Mouse (Mus musculus): ENCODE measurements at regions not wholly inside any gene's neighbourhood (a gene's known extent, or its start where the extent isn't known, plus 50 kb on each side); places are given as distances from the start of the nearest gene placed in this dataset.

- no peak for ATAC-seq (ENCODE audit: low read depth)
- 79% methylated on average over 3 of the region's 3 CpGs for WGBS
Observed at GRCm38 (mm10) chr16:55745094-55745493, 93.6 kb downstream of the Nfkbiz start.

DNA sequence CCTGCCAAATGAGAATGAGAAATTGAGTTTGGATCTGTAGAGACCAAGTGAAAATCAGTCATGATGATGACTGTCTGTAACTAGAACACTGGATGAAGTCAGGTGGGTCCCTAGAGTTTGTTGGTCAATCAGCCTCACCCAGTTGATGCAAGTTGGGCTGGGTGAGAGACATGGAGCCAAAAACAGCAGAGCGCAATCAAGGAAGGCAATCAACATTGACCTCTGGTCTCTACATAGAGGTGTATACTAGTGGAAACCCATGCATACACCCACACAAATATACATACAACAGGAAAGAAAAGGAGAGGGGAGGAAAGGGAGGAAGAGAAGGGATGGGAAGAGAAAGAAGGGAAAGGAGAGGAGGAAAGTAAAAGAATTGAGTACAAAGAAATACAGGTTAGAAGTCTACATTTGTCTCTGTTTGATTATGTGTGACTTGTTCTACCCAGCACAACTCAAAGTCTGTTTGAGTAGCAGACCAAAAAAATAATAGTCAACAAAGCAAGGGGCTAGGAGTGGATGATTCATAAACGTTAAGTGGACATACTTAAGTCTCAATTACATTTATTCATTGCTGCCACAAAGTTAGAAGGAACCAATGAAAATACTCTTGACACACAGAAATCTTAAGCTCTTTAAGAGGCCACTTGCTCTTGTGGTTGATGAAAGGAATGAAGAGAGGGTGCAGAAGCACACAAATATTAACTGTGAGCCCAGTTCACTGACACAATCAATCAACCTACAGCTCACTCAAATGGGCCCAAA, 97.4 kb downstream of the Nfkbiz start:
- no peak overlapping the region for H3K27ac ChIP-seq (ENCODE audit: low read depth, low read length)
- 97% methylated on average over 2 of the region's 2 CpGs for WGBS
- H3K36me3 ChIP-seq (ENCODE audit: control insufficient read depth, insufficient read depth, low read length) = no peaks in the 10 kb centered on the region
- no peak overlapping the region for H3K4me2 ChIP-seq (ENCODE audit: low read depth, low read length)
- H3K4me1 ChIP-seq (ENCODE audit: control insufficient read depth, insufficient read depth, low read length) = no peaks in the 10 kb centered on the region
- no peaks in the 10 kb centered on the region for H3K27me3 ChIP-seq (ENCODE audit: control insufficient read depth, insufficient read depth, low read length)
- H3K4me3 ChIP-seq (ENCODE audit: low read depth, low read length) = no peak overlapping the region
- no peaks in the 10 kb centered on the region for H3K9me3 ChIP-seq (ENCODE audit: control insufficient read depth, low read length)
- ATAC-seq (ENCODE audit: low read depth) = no peak
- H3K9ac ChIP-seq (replicated peaks; ENCODE audit: low read depth, low read length) = no peak overlapping the region

More at GRCm38 (mm10) chr16:55745094-55745493, 93.6 kb downstream of the Nfkbiz start:
- no peak overlapping the region for H3K4me3 ChIP-seq (ENCODE audit: low read depth, low read length)
- H3K4me2 ChIP-seq (ENCODE audit: low read depth, low read length) = no peak overlapping the region
- H3K4me1 ChIP-seq (ENCODE audit: control insufficient read depth, insufficient read depth, low read length) = no peaks in the 10 kb centered on the region
- H3K9me3 ChIP-seq (ENCODE audit: control insufficient read depth, low read length) = no peaks in the 10 kb centered on the region
- no peak overlapping the region for H3K27ac ChIP-seq (ENCODE audit: low read depth, low read length)
- H3K9ac ChIP-seq (replicated peaks; ENCODE audit: low read depth, low read length) = no peak overlapping the region
- H3K27me3 ChIP-seq (ENCODE audit: control insufficient read depth, insufficient read depth, low read length) = no peaks in the 10 kb centered on the region
- no peaks in the 10 kb centered on the region for H3K36me3 ChIP-seq (ENCODE audit: control insufficient read depth, insufficient read depth, low read length)

DNA sequence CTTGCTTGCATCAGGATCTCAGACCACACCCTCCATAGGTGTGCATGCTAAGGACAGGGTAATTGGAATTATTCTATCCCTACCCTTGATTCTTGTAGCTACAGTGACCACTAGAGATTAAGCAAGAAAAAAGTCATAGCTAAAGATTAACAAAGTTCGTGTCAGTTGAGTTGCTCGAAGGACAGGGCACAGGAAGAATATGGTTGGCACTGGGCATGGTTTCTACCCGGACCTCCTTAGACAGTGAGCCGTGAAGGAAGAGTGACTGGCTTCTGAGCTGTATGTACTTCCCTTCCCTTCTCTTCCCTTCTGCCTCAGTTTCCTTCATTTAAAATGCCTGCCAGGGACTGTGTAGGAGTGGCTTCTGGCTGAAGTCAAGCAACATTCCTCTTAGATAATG, 100.0 kb downstream of the Nfkbiz start:
- H3K27ac ChIP-seq (ENCODE audit: low read depth, low read length) = no peak overlapping the region
- no peaks in the 10 kb centered on the region for H3K36me3 ChIP-seq (ENCODE audit: control insufficient read depth, insufficient read depth, low read length)
- H3K9me3 ChIP-seq (ENCODE audit: control insufficient read depth, low read length) = no peaks in the 10 kb centered on the region
- H3K4me1 ChIP-seq (ENCODE audit: control insufficient read depth, insufficient read depth, low read length) = no peaks in the 10 kb centered on the region
- no peak overlapping the region for H3K9ac ChIP-seq (replicated peaks; ENCODE audit: low read depth, low read length)
- WGBS = 94% methylated on average over 4 of the region's 4 CpGs
- no peaks in the 10 kb centered on the region for H3K27me3 ChIP-seq (ENCODE audit: control insufficient read depth, insufficient read depth, low read length)
- ATAC-seq (ENCODE audit: low read depth) = no peak
- no peak overlapping the region for H3K4me3 ChIP-seq (ENCODE audit: low read depth, low read length)
- H3K4me2 ChIP-seq (ENCODE audit: low read depth, low read length) = no peak overlapping the region

DNA sequence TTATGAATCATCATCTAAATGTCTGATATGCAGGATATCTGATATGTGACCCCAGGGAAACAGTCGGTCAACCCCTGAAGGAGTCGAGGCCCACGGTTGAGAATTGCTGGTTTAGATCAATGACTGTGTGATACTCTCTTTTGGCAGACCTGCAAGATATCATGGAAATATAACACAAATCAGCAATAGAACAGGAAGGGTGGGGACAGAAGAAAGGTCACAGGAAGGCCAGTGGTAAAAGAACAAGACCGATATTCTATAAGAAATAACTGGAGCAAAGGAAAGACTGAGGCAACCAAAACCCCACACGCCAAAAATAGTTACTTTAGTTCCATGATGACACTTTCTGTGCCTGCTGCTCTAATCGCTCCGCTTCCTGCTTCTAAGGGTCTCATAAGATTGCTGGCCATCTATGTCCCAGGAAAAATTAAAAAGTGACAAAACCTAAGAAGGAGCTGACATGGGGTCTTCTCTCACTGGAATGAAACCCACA, 103.2 kb downstream of the Nfkbiz start:
- no peak overlapping the region for H3K4me2 ChIP-seq (ENCODE audit: low read depth, low read length)

GRCm38 (mm10) chr16:55734301-55734700, 104.4 kb downstream of the Nfkbiz start:
- H3K4me1 ChIP-seq (ENCODE audit: control insufficient read depth, insufficient read depth, low read length) = no peaks in the 10 kb centered on the region
- no peak for ATAC-seq (ENCODE audit: low read depth)
- H3K27ac ChIP-seq (ENCODE audit: low read depth, low read length) = no peak overlapping the region
- no peaks in the 10 kb centered on the region for H3K36me3 ChIP-seq (ENCODE audit: control insufficient read depth, insufficient read depth, low read length)
- H3K9me3 ChIP-seq (ENCODE audit: control insufficient read depth, low read length) = no peaks in the 10 kb centered on the region
- WGBS = 82% methylated on average over 11 of the region's 11 CpGs
- H3K9ac ChIP-seq (replicated peaks; ENCODE audit: low read depth, low read length) = no peak overlapping the region
- H3K27me3 ChIP-seq (ENCODE audit: control insufficient read depth, insufficient read depth, low read length) = no peaks in the 10 kb centered on the region
- H3K4me2 ChIP-seq (ENCODE audit: low read depth, low read length) = no peak overlapping the region
- H3K4me3 ChIP-seq (ENCODE audit: low read depth, low read length) = no peak overlapping the region

More for the DNA sequence above, 103.2 kb downstream of the Nfkbiz start:
- H3K9me3 ChIP-seq (ENCODE audit: control insufficient read depth, low read length) = no peaks in the 10 kb centered on the region
- 95% methylated on average over 7 of the region's 7 CpGs for WGBS
- H3K4me3 ChIP-seq (ENCODE audit: low read depth, low read length) = no peak overlapping the region
- no peak overlapping the region for H3K9ac ChIP-seq (replicated peaks; ENCODE audit: low read depth, low read length)
- H3K4me1 ChIP-seq (ENCODE audit: control insufficient read depth, insufficient read depth, low read length) = no peaks in the 10 kb centered on the region
- no peaks in the 10 kb centered on the region for H3K36me3 ChIP-seq (ENCODE audit: control insufficient read depth, insufficient read depth, low read length)
- no peak overlapping the region for H3K27ac ChIP-seq (ENCODE audit: low read depth, low read length)
- no peaks in the 10 kb centered on the region for H3K27me3 ChIP-seq (ENCODE audit: control insufficient read depth, insufficient read depth, low read length)
- no peak for ATAC-seq (ENCODE audit: low read depth)

DNA sequence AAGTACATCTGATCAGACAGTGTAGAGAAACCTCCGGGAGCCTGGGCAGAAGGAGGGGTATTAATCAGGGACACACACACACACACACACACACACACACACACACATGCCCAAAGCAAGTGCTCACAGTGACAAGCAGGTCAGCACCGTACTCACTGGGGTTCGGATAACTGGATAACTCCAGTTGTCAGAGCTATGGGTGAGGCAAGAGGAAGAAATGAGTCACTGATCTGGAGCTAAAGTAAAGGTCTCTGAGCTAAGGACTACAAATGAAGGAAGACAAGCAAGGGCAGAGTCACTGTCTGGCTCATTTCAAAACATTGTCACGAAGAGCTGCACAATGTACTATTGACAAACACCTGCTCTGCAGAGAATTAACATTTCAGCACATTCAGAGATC, 104.9 kb downstream of the Nfkbiz start:
- Histone ChIP-seq H3K9me3 (ENCODE audit: control insufficient read depth, low read length) (no peaks in the 10 kb centered on the region), H3K27ac (ENCODE audit: low read depth, low read length) (no peak overlapping the region), H3K27me3 (ENCODE audit: control insufficient read depth, insufficient read depth, low read length) (no peaks in the 10 kb centered on the region), H3K9ac (replicated peaks; ENCODE audit: low read depth, low read length) (no peak overlapping the region), H3K4me2 (ENCODE audit: low read depth, low read length) (no peak overlapping the region), H3K4me3 (ENCODE audit: low read depth, low read length) (no peak overlapping the region), H3K36me3 (ENCODE audit: control insufficient read depth, insufficient read depth, low read length) (no peaks in the 10 kb centered on the region), H3K4me1 (ENCODE audit: control insufficient read depth, insufficient read depth, low read length) (no peaks in the 10 kb centered on the region)
- 79% methylated on average over 4 of the region's 4 CpGs for WGBS
- ATAC-seq (ENCODE audit: low read depth) = no peak

DNA sequence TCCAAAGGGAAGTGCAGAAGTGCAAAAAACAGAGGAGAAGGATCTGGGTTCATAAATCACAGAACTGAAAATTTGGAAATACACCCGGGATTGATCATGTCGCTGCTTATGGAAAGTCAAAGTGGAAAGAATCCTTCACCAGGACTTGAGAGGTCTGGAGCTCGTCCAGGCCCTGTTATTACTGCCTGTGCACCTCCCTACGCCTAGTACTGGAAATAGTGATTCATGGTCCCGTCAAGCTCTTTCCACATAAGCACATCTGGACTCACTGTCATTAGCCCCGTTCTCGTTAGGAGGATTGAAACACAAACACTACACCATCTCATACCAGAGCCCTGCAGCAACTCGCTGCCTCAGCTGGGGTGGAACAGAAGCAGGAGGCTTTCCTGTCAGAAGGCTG, 107.7 kb downstream of the Nfkbiz start:
- no peaks in the 10 kb centered on the region for H3K27me3 ChIP-seq (ENCODE audit: control insufficient read depth, insufficient read depth, low read length)
- H3K4me2 ChIP-seq (ENCODE audit: low read depth, low read length) = no peak overlapping the region
- no peaks in the 10 kb centered on the region for H3K9me3 ChIP-seq (ENCODE audit: control insufficient read depth, low read length)
- no peaks in the 10 kb centered on the region for H3K36me3 ChIP-seq (ENCODE audit: control insufficient read depth, insufficient read depth, low read length)
- 83% methylated on average over 8 of the region's 8 CpGs for WGBS
- no peak overlapping the region for H3K9ac ChIP-seq (replicated peaks; ENCODE audit: low read depth, low read length)
- H3K4me3 ChIP-seq (ENCODE audit: low read depth, low read length) = no peak overlapping the region
- ATAC-seq (ENCODE audit: low read depth) = no peak
- no peak overlapping the region for H3K27ac ChIP-seq (ENCODE audit: low read depth, low read length)
- no peaks in the 10 kb centered on the region for H3K4me1 ChIP-seq (ENCODE audit: control insufficient read depth, insufficient read depth, low read length)

DNA sequence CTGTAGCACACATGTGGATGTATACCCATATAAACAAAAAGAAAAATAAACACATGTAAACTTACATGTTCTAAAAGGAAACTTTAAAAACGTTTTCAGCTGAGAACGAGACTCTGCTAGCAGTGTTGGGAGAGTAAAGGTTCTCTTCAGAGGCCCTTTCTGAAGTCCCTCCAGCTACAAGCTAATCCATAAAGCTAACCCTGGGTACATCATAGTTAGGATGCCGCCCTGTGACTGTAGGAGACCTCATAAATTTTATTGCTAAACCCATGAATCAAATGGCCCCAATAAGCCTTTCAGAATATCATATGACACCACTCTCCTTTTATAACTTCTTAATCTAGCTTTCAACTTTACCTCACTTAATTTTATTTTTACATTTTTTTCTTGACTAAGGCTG, 112.2 kb downstream of the Nfkbiz start:
- no peak for ATAC-seq (ENCODE audit: low read depth)
- Histone ChIP-seq H3K4me1 (ENCODE audit: control insufficient read depth, insufficient read depth, low read length) (no peaks in the 10 kb centered on the region), H3K4me2 (ENCODE audit: low read depth, low read length) (no peak overlapping the region), H3K27ac (ENCODE audit: low read depth, low read length) (no peak overlapping the region), H3K27me3 (ENCODE audit: control insufficient read depth, insufficient read depth, low read length) (no peaks in the 10 kb centered on the region), H3K4me3 (ENCODE audit: low read depth, low read length) (no peak overlapping the region), H3K9ac (replicated peaks; ENCODE audit: low read depth, low read length) (no peak overlapping the region), H3K36me3 (ENCODE audit: control insufficient read depth, insufficient read depth, low read length) (no peaks in the 10 kb centered on the region), H3K9me3 (ENCODE audit: control insufficient read depth, low read length) (no peaks in the 10 kb centered on the region)
- 43% methylated on average over 3 of the region's 3 CpGs for WGBS

GRCm38 (mm10) chr16:55720430-55720829, 118.3 kb downstream of the Nfkbiz start:
- no peak overlapping the region for H3K9ac ChIP-seq (replicated peaks; ENCODE audit: low read depth, low read length)
- ATAC-seq (ENCODE audit: low read depth) = no peak
- 74% methylated on average over 3 of the region's 3 CpGs for WGBS
- no peak overlapping the region for H3K4me3 ChIP-seq (ENCODE audit: low read depth, low read length)
- H3K36me3 ChIP-seq (ENCODE audit: control insufficient read depth, insufficient read depth, low read length) = no peaks in the 10 kb centered on the region
- no peak overlapping the region for H3K4me2 ChIP-seq (ENCODE audit: low read depth, low read length)
- no peak overlapping the region for H3K27ac ChIP-seq (ENCODE audit: low read depth, low read length)
- H3K4me1 ChIP-seq (ENCODE audit: control insufficient read depth, insufficient read depth, low read length) = no peaks in the 10 kb centered on the region
- H3K9me3 ChIP-seq (ENCODE audit: control insufficient read depth, low read length) = no peaks in the 10 kb centered on the region
- no peaks in the 10 kb centered on the region for H3K27me3 ChIP-seq (ENCODE audit: control insufficient read depth, insufficient read depth, low read length)
